Mouse (Mus musculus): ENCODE results near the gene Smarcal1.

DNA sequence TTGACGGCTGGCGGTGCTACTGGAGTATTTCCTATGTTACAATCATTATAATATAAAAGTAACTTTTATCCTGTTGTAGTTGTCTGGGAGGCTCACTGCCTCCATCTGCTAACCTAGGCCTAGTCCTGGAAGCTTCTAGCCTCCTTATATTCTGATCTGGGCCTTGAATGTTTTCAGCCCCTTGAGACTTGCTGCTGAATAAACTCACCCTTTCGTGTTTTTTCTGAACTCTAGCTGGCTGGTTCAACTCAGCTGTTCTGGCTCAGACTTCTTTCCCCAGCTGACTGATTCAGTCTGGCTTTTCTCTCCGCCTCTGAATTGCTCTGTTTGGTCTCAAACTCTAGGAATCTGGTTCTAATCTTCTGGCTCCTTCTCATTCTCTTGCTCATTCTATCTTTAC is 855 bp downstream of the Smarcal1 start:
- no peak for TF ChIP-seq CTCF (IDR thresholded peaks at IDR 0.05; ENCODE audit: low read depth, low read length)
- TF ChIP-seq POLR2A (IDR thresholded peaks at IDR 0.05; ENCODE audit: borderline replicate concordance, low read depth, low read length), result no peak
